Mouse (Mus musculus) left cerebral cortex, postnatal 14 days (tissue): Measurements from ENCODE around the gene Gm12355. TPM values are rescaled to one million over a fixed set of nuclear protein-coding genes. Genes with fewer than 3 reads are reported as not detected.
A peak's percentile ranks its signal among the peaks of the same experiment; 100 is the strongest.
"Not testable (repeated sequence)": the region's sequence is repeated elsewhere in the genome, so short reads cannot be mapped to it uniquely, and the experiment has no call there.

Source experiments
- DNase-seq, 2 experiments: peaks; one replicate each; pipeline ENCODE4 v3.0.0; 2021 to 2022; ENCODE audit warnings: low spot score in 2 of 2, mixed read lengths in 1 of 2
- intact Hi-C: fragments of 180-260 bp; cut with DNase I; formaldehyde crosslinking; loops from one replicate; pipeline ENCODE4 v1.15.1; 2025
- long read RNA-seq, 2 experiments: library from polyadenylated mRNA; stranded (forward); transcript quantifications; one replicate each; pipeline ENCODE4 v2.0.0; 2021
- total RNA-seq, 2 experiments: library from RNA; stranded (reverse); gene quantifications; 2 replicates each; pipeline ENCODE4 v1.2.3; 2021

The Gm12355 gene
- total RNA-seq = 10 to 100 TPM; 10.3 to 12.7 TPM
- long read RNA-seq, experiment 1 = 0 reads
- long read RNA-seq, experiment 2 = 0 reads

GRCm38 (mm10) chr11:98625611-98626410, at the start of gene Gm12355, which contains the start of gene Gsdma3:
Gene Gm12355, minus strand, starts transcription at chr11:98625661.
Gene Gsdma3, plus strand, starts transcription at chr11:98626360.
- intact Hi-C loops = no loop called here
- no peak for DNase-seq

GRCm38 (mm10) chr11:98673136-98673535, 47.7 kb upstream of the Gm12355 start:
- intact Hi-C loops = not testable (repeated sequence)
- peak in 1 of 2 experiments; percentile 55 for DNase-seq

GRCm38 (mm10) chr11:98672482-98672881, 47.0 kb upstream of the Gm12355 start:
- intact Hi-C loops = no loop called here
- DNase-seq = no peak

GRCm38 (mm10) chr11:98671857-98672256, 46.4 kb upstream of the Gm12355 start:
- no peak for DNase-seq
- intact Hi-C loops = no loop called here

GRCm38 (mm10) chr11:98671284-98671815, 45.9 kb upstream of the Gm12355 start:
- DNase-seq = no peak
- intact Hi-C loops = no loop called here

GRCm38 (mm10) chr11:98668984-98669383, 43.5 kb upstream of the Gm12355 start:
- DNase-seq = no peak
- intact Hi-C loops = no loop called here

- intact Hi-C loops = no loop called here
- DNase-seq = no peak
These were observed 38.6 kb upstream of the Gm12355 start, which contains the start of gene Gsdma for GRCm38 (mm10) chr11:98664091-98664490. Gene Gsdma, plus strand, starts transcription at chr11:98664351.

- intact Hi-C loops = no loop called here
- DNase-seq = peak; percentile 62 to 90
These were observed 35.1 kb upstream of the Gm12355 start for GRCm38 (mm10) chr11:98660517-98660916.

- intact Hi-C loops = loop anchor here (5.0 kb wide), 1 partner anchor 48 kb away; no protein-coding TSS in a partner anchor
- peak in 1 of 2 experiments; percentile 24 for DNase-seq
These were observed 29.6 kb upstream of the Gm12355 start for GRCm38 (mm10) chr11:98655076-98655475.

GRCm38 (mm10) chr11:98646459-98646858, 21.0 kb upstream of the Gm12355 start, which contains the start of gene Gsdma2:
Gene Gsdma2, plus strand, starts transcription at chr11:98646759.
- no peak for DNase-seq
- intact Hi-C loops = no loop called here

GRCm38 (mm10) chr11:98645946-98646345, 20.5 kb upstream of the Gm12355 start:
- intact Hi-C loops = no loop called here

GRCm38 (mm10) chr11:98644757-98645156, 19.3 kb upstream of the Gm12355 start:
- intact Hi-C loops = loop anchor here (5.0 kb wide), 1 partner anchor 37 kb away; no protein-coding TSS in a partner anchor
- DNase-seq = no peak

More at GRCm38 (mm10) chr11:98645946-98646345, 20.5 kb upstream of the Gm12355 start:
- no peak for DNase-seq

- DNase-seq = no peak
- intact Hi-C loops = loop anchor here (5.0 kb wide), 1 partner anchor 33 kb away; no protein-coding TSS in a partner anchor
These were observed 14.6 kb upstream of the Gm12355 start for GRCm38 (mm10) chr11:98640091-98640490.

- intact Hi-C loops = no loop called here
- DNase-seq = no peak
These were observed 12.0 kb upstream of the Gm12355 start for GRCm38 (mm10) chr11:98637501-98637900.

GRCm38 (mm10) chr11:98635312-98635970, 10.0 kb upstream of the Gm12355 start:
- DNase-seq, intact Hi-C loops: not testable (repeated sequence)

- intact Hi-C loops = no loop called here
- DNase-seq = no peak
These were observed 5.2 kb upstream of the Gm12355 start for GRCm38 (mm10) chr11:98630646-98631045.

GRCm38 (mm10) chr11:98628706-98629105, 3.2 kb upstream of the Gm12355 start:
- DNase-seq = peak in 1 of 2 experiments; percentile 22
- intact Hi-C loops = no loop called here

GRCm38 (mm10) chr11:98624381-98624780, 1.1 kb downstream of the Gm12355 start:
- intact Hi-C loops, DNase-seq: not testable (repeated sequence)

GRCm38 (mm10) chr11:98623981-98624380, 1.5 kb downstream of the Gm12355 start:
- intact Hi-C loops = not testable (repeated sequence)

GRCm38 (mm10) chr11:98620791-98621190, 4.7 kb downstream of the Gm12355 start:
- DNase-seq = no peak
- intact Hi-C loops = no loop called here

More at GRCm38 (mm10) chr11:98623981-98624380, 1.5 kb downstream of the Gm12355 start:
- not testable (repeated sequence) for DNase-seq
